Mouse (Mus musculus): ENCODE data around the gene Cse1l.

The Cse1l gene

DNA sequence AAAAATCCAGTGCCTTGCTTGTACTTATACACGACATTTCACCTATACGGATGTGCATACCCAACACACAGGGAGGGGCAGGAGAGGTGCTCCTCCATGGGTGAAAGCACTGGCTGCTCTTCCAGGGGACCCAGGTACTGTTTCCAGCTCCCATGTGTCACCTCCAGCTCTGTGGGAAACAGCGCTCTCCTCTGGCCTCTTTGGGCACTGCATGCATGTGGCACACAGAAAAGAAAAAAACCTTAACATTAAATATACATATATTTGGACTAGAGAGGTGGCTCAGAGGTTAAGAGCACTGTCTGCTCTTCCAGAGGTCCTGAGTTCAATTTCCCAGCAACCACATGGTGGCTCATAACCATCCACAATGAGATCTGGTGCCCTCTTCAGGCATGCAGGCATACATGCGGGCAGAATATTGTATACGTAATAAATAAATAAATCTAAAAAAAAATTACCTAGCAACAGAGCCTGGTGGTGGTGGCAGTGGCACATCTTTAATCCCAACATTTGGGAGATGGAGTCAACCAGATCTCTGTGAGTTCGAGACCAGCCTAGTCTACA lies 2.0 kb upstream of the Cse1l start:
- no peak for DNase-seq

DNA sequence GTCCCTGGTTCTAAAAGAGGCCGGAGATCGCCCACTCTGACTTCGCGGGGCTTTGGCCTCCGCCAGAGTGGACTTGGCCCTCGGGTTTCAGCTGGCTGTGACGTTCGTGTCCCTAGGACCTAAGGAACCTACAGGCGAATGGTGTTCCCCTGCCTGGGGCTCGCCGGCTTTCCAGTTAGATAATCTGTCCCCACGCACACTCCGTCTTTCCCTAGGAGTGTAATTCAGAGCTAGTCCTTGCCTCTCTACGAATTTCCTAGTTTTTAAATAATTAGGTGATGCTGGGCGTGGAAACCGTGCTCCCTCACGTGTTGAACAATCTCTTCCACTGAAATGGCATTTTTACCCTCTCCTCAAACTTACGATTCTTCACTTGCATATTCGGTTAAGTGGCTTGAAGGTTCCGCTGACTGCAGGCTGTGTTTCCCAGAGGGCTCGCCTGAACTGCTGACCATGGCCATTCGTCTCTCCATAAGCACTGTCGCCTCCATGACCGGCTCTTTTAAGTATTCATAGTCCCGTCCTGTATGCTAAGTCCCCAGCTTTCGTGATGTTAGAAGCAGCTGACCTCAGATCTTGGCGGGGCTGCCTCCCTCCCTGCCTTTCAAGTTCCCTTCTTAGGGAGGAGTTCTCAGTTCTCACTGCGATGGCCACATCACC lies 813 bp downstream of the Cse1l start:
- DNase-seq: peak; percentile 21

DNA sequence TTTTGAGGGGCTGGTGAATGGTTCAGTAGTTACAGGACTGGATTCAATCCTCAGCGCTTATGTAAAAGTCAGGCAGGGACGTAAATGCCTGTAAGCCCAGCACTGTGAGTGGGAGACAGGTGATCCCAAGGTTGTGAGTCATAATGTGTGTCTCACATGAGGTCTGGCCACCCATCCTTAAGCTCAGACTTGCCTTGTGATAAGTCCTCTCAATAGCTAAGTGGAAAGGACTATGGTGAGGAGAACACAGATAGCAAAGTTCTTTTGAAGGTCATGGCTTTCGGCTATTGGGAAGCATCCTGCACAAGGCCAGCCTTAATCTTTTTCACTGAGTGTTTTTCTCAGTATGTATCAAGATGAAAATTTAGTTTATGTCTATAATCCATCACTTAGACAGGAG lies 3.9 kb downstream of the Cse1l start:
- DNase-seq: no peak

DNA sequence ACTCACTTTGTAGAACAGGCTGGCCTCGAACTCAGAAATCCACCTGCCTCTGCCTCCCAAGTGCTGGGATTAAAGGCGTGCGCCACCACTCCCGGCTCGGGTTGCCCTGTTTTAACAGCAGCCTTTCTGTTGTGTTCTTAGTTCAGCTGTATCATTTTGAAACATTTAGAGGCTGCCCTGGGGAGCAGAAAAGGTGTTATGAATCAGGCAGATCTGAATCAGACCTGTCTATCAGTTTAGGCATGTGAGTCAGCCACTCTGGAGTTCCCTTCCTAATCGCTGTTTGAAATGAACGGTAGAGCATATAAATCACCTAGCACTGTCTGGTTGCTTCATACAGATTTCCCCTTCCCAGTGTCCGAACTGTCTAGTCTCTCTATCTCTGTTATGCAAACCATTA lies 4.7 kb downstream of the Cse1l start:
- no peak for DNase-seq

DNA sequence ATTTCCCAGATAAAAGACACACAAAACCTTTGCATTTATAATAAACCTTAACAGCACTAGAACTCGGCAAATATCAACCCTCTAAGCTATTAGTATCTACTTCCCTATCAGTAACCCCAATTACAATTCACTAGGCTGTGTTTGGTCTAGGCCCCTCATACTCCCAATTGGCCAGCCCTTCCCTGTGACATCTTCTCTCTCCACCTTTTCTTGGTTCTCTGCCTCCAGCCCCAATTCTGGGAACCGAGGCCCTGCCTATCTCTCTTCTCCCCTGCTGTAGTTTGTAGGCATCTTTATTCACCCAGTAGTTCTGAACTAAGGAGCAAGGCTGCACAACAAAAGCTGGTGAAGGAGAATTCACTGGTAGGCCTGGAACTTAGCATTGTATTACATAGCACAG lies 18.1 kb downstream of the Cse1l start:
- no peak for DNase-seq

DNA sequence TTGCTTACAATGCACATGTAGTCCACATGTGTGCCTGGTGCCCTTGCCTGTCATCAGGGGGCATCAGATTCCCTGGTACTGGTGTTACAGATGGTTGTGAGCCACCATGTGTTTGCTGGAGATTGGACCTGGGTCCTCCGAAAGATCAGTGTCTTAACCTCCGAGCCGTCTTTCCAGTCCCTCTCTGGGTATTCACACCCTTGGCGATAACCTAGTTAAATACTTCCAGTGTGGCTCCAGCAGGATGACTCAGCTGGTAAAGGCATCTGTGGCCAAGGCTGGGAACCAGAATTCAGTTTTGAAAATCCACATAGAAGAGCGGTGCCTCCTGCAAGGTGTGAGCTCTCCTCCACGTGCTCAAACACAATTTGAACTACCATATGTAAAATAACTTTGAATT lies 28.1 kb downstream of the Cse1l start:
- DNase-seq: no peak

DNA sequence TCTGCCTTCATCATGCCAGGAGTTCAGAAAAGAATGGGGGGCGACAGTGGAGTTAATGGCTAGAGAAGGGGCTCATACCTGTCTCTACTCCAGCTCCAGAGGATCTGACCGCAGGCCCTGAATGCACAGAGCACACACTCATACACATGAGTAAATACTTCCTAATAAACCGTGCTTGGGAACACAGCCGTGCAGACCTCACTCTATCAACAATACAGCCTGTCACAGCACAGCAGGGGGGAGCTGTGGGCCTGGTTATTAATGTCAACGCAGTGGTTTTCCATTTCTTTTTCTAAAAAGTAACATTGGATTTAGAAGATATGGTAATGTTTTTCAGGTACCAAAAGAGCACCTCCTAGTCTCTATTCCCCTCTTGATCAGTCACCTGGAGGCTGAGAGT lies 28.6 kb downstream of the Cse1l start:
- no peak for DNase-seq

DNA sequence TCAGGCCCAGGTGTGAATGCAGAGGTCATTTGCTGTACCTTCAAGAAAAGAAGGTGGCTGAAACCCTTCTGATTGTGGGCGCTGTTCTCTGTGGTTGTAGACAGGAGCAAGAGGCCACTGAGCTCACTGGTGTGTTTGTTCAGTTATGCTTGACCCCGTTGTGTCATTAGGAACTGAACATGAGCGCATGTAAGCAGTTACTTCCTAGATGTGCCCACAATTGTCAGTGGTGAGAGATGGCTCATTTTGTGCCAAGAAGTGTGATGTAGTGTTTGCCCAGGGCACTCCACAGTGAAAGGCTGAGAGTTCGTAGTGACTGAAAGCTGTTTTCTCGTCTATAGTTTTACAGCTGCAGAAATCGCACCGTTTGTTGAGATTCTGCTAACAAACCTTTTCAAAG lies 29.7 kb downstream of the Cse1l start:
- DNase-seq: no peak

DNA sequence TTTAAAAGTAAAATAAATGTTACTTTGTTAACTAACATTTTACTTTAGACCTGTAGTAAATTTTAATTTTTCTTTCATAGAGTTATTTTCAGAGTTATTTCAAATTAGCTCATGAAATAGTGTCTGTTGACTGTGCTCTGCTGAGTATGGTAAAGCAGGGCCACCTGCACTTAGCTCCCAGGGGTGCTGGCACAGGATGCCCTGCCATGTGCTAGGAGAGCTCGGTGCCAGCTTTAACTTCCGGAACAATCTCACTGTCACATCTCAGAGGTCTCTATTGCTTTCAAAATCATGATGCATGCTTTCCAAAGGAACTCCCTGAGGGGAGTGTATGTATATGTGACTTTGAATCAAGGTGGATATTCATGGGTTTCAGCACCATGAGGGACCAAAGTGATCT lies 30.3 kb downstream of the Cse1l start:
- no peak for DNase-seq

DNA sequence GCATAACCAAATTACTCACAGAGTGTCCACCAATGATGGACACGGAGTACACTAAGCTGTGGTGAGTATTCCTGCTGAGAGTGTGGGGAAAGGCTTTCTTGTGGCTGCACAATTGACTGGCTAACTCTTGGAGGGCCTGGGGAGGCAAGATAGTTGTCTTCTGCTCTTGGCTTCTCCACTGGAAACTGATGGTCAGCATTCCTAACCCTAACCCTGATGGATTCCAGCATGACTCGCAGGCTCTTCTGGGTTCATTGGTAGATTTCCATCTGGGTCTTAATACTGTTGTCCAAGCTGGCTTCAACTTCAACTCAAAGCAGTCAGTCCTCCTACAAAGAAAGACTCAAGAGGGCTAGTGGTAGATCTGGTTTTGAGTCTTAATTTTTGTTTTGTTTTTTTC lies 37.3 kb downstream of the Cse1l start:
- DNase-seq: no peak

DNA sequence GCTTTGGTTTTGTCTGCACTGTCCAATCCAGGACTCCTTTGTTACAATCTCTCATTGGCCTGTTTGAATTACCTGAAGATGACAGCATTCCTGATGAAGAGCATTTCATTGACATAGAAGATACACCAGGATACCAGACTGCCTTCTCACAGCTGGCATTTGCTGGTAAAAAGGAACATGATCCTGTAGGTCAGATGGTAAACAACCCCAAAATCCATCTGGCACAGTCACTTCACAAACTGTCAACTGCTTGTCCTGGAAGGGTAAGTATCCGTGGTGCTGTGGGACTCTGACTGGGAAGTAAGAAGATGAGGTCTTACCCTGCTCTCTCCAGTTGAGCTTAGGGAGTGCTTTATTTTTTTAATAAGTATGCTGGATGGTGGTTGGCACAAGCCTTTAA lies 38.5 kb downstream of the Cse1l start:
- DNase-seq: no peak

DNA sequence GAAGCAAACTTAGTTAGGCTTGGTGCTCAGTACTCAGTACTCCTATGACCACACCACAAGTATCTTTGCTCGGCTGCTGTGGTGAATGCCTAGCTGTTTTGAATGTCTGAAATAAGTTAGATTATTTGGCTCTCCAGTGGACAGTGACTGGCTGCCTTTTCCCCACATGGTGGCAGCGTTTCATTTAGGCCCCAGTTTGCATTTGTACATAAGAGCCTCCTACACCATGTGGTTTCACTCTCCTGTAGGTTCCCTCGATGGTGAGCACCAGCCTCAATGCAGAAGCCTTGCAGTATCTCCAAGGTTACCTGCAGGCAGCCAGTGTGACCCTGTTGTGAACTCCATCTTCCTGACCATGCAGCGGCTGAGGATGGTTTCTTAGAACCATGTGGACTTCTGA lies 39.6 kb downstream of the Cse1l start:
- peak; percentile 22 for DNase-seq

DNA sequence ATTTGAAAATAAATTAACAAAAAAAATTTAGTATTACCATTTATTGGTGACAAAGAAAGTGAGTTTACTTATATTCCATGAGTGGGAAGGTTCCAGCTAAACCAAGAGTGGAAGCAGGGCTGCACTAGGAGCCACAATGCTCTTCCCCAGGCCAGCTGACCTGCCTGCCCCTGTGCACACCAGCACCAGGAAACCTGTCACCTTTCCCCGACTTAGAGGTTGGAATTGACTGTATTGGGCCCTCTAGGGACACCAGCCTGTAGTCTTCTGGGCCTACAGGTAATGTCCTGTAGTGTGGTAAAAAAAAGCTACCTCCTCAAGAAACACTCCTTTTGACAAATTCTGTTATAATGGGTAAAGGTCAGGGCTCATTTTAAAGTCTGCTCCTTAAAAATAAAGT lies 42.4 kb downstream of the Cse1l start:
- no peak for DNase-seq

DNA sequence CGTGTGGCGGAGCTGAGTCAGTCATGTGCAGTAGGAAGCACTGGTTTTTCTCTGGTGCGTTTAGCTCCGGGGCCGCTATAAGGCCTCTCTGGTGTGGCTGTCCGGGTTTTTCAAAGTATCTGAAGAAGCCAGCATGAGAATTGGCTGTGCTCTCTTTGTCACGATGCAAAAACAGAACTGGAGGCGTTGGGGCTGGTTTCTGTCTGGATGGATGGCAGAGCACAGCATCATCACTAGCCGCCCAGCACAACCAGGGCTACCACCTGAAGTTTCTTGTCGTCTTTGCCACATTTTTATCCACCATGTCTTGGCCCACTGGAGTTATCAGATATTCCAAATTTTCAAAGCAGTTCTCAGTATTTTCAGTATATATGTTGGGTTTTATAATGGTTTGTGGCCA lies 43.1 kb downstream of the Cse1l start:
- no peak for DNase-seq

DNA sequence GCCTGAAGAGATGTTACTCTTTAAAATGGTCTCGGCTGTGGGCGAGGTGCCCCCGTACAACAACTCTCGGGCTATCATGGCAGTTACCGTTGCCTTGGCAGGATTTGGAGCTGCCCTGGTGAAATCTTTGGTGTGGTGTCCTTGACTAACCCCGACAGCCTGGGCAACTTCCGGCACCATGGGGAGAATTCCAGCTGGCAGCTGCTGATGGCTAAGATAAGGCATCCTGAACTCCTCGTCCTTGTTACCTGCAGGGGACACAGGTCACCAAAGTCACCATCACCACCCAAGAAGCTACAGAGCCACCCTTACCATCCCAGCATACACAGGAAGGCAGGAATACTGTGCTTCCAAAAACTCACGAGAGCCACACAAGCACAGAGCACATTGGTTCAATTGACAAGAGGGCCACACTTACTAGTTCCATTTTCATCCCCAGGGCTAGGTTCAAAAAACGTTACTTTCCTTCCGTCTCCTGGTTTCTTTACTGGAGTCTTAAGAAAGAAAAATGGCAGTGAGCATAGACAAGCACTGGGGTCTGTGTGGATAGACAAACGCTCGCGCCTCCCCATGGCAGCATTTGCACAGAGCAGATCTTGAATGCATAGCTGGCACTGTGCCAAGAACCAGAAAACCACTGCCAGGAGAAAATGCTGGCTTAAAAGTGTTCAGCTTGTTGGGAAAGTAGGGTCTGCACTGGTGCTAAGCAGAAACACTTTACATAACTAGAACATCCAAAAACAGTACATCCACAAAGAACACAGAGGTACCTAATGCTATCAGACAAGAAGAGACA lies 45.2 kb downstream of the Cse1l start:
- peak; percentile 19 for DNase-seq

DNA sequence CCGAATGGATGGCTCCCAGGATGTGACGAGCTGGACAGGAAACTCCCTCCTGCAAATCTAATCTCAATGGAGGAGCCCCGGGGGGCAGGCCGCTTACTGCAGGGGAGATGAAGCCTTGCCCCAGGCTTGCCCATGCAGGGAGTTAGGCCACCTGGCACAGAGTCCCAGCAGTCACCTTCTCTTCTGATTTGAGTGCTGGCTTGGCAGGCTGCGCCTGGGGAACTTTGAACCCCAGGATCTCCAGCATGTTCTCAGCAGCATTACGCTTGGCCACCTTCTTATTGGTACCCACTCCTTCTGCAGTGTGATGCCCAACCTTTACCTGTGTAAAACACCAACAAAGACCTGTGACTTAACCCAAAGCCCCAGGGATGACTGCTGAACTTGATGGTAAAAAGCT lies 46.3 kb downstream of the Cse1l start:
- DNase-seq: no peak

DNA sequence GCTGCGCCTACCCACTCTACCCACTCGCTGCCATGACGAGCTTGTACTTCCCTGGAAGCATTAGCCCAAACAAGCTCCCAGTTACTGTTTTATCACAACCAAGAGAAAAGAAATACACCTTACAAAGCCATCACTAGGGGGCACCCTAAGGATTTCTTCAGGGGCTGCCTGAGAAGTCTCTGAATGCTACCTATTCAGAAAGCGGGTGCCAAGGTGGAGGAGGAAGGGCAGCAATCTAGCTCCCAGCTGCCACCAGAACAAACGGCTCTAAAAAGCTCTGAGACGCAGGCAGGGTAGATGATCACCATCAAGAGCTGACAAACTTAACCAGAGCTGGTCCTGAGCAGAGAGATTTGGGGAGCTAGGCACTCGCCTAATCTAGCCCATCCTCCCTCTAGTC lies 51.0 kb downstream of the Cse1l start:
- DNase-seq: peak; percentile 72

DNA sequence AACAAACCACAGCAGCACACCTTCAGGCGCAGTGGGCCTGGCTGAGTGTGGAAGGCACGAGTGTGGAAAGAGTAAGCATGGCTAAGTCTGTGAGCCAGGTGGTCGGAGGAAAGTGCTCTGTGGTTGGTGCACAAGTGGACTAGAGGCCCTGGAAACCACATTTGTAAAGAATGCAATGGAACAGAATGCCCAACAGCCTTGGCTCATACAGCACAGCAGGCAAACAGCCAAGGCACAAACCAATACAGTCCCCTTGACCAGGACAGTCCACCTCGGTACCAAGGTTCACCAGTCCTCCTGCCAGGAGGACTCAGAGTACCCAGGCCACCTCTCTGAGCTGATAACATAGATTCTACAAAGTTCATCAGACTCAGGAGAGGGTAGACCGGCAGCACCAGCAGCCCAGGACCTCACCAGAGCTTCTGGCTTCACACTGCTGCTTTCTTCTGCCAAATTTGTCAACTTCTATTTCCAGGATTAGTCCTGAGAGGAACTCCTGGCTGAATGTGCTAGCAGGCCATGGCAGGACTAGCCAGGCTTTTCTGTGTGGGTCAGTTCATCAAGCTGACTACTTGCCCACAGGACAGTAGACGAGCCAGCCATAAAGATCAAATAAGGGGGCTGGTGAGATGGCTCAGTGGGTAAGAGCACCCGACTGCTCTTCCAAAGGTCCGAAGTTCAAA lies 54.9 kb downstream of the Cse1l start:
- DNase-seq: no peak

DNA sequence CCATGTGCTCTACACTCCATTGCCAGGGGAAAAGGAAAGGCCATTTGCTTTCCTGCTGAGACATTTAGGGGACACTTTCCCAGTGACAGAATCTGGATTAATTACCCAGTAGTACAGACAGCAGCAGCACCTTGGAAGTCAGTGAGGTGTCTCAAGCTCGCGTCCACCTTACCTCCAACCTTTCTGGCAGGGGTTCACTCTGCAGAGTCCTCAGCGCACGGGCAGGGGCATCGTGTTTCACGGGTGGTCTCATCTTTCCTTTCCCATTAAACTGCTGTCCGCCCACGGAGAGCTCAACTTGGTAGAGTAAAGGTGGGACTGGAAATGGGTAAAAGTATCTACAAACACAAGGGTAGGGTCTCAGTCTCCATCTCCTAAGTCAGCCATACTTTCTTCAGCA lies 57.4 kb downstream of the Cse1l start:
- no peak for DNase-seq

DNA sequence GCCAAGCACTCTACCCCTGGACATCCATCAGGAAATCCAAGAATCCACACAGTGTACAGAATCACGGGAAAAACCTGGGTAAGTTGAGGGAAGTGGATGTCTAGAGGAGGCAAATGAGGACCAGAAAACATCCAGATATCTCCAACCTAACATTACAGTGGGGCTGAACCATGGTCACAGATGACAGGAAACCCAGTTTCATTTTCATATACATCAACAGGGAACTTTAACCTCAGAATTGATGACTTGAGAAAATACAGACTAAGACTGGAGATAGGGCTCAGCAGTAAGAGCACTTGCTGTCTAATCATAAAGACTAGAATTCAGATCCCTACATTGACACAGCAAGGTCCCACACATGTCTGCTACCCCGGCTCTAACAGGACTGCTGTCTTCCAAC lies 58.9 kb downstream of the Cse1l start:
- DNase-seq: no peak

DNA sequence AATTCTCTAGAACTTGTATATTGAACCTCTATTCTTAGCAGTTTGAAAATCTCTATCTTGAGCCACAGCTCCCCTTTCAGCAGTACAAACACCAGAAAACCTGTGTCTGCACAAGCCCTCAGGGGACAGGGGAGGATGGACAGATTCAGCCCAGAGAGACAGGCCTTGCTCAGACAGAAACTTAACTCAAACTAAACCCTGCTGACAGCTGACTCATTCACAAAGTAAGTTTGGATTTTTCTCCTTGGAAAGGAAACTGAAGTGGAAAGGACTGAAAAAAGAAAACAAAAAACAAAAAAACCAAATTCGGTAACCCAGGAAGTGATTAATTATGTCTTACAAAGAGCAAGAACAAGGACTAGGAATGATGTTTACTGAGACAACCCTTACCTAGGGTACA lies 67.3 kb downstream of the Cse1l start:
- DNase-seq: no peak

DNA sequence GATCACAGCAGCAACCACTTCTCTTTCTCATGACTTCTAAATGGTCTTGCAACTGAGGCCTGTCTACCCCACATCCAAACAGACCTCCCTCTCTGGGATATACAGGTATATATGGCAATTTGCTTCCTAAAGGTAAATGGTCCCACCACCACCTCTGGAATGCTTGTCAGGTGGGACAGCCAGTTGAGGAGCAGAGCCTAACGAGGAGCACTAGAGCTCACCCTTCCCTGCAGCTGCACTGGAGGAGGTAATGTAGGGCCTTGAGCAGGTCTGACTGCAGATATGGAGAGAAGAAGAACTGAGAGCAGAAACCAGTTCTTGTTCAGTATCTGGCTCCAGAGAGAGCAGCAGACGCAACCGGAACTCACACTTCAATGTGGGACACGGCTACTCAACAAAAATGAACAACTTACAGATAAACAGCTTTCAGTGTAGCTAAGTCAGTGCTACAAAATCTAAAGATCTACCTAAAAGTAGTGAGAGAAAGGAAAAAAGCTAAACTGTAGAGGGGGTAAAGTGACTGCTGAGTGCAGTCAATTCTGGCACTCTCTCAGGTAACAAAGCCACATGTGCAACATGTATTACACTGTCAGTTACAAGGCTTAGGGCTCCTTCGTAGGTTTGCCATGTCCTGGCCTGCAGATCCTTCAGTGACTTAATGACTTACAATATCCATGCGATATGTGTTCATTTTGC lies 68.5 kb downstream of the Cse1l start:
- no peak for DNase-seq

DNA sequence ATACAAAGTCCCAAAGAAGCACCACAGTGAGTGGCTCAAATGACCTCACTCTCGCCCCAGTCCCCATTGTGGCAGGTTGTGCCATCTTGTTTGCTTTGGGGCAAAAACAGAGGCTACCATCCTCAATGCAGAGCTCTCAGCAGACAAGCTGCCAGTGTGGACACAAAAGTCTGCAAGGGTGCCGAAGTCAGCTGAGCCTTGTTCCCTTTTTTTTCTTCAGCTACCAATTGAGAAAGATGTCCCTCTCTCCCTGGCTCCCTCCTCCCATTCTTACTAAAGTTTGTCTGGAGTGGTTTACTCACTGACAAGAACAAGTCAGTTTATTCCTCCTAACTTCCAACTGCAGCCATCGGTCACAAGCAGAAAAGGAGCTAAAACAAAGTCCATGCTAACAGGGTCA lies 70.5 kb downstream of the Cse1l start:
- DNase-seq: peak; percentile 24

Measured in lung, postnatal 10 days (tissue).